Mouse (Mus musculus) lung, postnatal 25 days (tissue): ENCODE results near the gene Prph2.

Experiments
- DNase-seq: peaks from one replicate; pipeline ENCODE4 v3.0.0; 2022; ENCODE audit warnings: low spot score

Prph2 gene

DNA sequence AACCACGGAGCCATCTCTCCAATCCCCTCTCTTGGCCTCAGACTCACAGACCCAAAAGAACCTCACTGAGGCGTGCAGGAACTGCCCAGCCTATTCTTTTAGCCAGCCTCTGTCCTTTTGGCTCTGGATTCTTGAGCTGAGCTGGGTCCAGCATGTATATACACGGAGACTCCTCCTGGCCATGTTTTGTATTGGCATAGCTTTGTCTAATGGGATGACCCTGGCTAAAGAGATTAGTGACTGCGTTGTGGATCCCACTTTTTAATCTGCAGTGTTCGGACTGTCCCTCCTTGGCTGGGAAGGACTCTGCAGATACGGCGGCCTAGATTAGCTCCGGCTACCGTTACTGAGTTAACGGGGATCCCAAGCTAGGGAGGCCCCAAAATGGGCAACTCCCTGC is at the start of gene Prph2:
TSS of gene Prph2 (plus strand) at position 274 of the 400 bp plus-strand sequence.
- no peak for DNase-seq

DNA sequence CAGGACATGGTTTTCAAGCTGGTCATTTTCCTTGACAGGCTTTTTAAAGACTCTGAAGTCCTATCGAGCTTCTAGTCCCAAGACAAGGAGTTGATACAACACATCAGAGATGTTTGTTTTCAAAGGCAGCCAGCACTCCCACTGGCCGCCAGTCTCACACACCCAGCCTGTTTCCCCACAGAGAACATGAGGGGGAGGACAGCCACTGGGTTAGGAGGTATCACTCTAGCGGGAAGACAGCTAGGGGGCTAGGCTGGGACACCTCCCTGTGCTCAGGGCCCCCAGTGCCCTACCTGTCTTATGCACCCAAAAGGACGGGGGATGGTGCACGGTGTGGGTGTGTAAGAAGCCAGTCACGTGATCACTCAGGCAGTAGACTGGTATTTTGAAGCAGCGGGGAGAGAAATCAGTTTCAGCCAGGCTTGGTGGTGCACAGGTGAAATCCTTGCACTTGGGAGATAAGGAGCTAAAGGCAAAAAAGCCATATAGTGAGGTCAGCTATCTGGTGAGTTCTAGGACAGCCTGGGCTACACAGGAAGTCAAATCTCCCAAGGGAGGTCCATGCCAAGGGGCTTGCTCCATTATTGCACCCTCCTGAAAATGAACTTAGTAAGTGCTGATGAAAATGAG is 45.6 kb upstream of the Prph2 start:
- no peak for DNase-seq

- DNase-seq, result no peak
Observed at GRCm38 (mm10) chr17:46866836-46867235, 43.4 kb upstream of the Prph2 start.

- DNase-seq, result peak; percentile 47
Observed at GRCm38 (mm10) chr17:46870204-46870798, 40.0 kb upstream of the Prph2 start.

DNA sequence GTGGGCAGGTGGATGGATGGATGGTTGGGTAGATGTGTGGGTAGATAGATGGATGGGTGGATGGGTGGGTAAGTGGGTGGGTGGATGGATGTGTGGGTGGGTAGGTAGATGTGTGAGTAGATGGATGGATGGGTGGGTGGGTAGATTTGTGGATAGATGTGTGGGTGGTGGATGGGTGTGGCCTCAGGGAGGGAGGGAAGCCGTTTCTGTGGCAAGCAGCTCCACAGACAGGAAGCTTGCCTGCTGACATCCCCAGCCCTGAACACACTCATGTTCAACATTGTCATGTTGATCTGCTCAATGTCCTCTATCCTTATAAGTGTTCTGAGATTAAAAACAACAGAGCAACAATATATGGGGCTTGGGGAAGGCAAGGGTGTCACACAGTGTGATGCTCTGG is 39.3 kb upstream of the Prph2 start:
- DNase-seq, result no peak

DNA sequence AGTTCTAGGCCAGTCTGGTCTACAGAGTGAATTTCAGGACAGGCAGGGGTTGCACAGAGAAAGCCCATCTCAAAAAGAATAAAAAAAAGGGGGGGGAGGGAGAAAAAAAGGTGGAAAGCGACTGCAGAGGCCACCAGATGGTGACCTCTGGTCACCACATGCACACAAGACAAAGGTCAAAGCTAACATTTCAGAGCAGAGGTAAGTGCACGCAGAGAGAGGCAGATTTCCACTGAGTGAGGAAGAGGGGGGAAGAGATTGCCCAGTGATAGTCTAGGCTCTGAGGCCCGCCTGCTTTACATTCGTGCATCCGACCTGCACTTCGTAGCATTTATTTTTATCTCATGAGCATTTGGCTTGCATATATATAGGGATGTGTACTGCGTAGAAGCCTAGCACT is 37.5 kb upstream of the Prph2 start:
- no peak for DNase-seq

DNA sequence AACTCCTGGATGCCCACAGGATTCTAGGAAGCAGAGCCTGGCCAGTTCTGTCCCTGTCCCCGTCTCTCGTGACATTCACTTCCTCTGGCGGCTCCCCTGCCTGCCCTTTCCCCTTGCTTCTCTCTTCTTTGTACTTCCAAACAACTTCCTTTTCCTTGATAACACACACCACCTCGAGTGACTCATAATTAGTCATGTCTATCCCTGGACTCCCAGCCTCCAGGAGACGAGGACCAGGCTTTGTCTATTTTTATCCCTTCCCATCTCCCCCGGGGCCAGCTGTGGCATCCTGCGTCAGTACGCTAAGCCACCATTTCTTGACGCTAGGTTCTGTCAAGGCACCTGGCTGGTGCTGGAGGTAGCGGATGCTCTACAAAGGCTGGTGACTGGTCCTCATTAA is 36.1 kb upstream of the Prph2 start:
- DNase-seq, result no peak

- DNase-seq, result no peak
Observed at GRCm38 (mm10) chr17:46875626-46876025, 34.6 kb upstream of the Prph2 start.

DNA sequence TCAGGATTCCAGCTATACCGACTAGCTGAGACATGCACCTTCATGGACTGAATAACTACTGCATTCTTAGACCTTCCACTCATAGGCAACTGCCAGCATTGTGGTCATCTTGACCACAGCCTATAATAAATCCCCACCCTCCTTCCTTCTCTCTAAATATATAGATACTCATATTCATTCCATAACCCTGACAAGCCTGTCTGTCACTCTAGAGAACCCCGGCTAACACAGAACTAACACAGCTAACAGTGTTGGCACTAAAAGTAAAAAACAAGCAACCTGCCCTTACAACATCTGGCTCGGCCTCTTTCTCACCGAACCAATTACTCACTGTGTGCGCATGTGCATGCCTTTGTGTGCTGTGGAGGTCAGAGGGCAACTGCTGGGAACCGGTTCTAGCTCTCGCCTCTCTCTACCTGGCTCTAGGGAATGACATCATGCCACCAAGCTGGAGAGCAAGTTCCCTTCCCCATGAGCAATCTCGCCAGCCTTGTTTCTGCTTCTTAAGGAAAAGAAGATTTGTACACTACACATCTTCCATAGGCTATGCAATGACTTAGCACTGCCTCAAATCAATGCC is 33.8 kb upstream of the Prph2 start:
- no peak for DNase-seq

DNA sequence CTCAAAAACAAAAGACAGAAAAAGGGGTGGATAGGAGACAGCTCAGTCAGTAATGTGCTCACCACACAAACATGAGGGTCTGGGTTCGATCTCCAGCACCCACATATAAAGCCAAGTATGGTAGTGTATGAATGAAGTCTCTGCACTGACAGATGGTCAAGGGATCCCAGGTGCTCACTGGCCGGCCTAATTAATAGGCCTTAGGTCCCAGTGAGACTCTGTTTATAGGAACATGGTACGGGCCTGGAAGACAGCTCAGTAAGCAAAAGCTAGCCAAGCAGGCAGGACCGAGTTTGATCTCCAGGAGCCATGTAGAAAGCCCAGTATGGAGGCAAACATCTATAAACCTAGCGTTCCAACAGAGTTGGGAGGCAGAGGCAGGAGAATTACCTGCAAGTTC is 33.2 kb upstream of the Prph2 start:
- DNase-seq, result no peak

DNA sequence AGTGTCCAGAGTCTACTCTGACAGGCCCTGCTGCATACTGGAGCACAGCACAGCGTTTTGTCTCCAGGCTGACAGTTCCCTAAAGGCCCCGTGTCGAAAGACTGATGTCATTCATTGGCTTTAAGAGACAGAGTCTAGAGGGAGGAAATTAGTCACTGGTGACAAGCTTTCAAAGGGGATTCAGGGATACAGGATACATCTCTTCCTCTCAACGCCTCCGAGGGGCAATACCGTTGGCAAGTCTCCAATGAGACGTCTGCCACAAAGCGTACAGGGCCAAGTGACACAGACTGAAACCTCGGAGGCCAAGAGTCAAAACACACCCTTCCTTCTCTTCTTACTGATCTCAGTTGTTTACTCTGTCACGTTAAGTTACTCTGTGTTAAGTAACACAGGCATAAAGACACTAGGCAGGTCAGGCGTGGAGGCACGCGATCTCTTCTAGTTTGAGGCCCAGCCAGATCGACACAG is 30.4 kb upstream of the Prph2 start:
- DNase-seq, result peak; percentile 91

GRCm38 (mm10) chr17:46880322-46880721 is 29.9 kb upstream of the Prph2 start:
- no peak for DNase-seq

DNA sequence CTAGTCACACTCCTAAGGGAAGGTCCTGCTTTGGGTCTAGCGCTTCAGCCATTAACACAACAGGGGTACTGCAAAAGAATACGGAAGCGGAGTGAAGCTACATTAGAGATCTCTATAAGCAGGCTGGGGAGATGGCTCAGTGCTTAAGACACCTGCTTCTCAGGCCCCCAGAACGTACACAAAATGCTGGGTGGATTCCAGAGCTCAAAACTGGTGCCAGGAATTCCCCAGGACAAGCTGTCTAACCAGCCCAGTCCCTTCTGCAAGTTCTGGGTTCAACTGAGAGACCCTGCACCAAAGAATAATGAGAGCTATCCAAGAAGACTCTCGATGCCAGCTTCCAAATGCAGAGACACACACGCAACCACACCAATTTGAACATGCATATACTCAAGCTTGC is 28.5 kb upstream of the Prph2 start:
- no peak for DNase-seq

DNA sequence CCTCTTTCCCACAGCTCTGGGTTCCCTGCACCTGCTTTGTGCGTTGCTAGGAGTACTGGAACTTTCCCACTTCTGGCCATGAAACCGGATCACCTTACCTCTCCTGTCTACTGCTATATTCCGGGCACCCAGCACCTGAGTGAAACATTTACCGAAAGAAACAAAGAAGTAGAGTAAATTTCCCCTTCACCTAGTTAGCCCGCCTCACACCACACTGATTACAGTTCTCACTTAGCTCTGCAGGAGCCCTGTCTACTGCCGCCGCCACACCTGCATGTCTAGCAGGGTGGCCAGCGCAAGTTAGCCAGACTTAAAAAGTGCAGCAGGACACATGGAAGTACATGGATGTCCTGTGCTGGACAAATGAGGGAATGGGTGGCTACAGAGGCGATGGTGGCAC is 27.2 kb upstream of the Prph2 start:
- no peak for DNase-seq

DNA sequence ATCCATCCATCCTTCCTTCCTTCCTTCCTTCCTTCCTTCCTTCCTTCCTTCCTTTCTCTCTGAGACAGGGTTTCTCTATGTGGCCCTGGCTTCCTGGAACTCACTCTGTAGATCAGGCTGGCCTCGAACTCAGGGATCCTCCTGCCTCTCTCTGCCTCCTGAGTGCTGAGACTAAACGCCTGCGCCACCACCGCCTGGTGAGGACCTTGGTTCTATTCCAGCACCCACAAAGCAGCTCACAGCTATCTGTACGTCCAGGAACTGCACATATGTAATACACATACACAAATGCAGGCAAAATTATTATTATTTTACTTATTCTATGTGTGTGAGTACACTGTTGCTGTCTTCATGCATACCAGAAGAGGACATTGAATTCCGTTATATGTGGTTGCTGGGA is 25.5 kb upstream of the Prph2 start:
- no peak for DNase-seq

DNA sequence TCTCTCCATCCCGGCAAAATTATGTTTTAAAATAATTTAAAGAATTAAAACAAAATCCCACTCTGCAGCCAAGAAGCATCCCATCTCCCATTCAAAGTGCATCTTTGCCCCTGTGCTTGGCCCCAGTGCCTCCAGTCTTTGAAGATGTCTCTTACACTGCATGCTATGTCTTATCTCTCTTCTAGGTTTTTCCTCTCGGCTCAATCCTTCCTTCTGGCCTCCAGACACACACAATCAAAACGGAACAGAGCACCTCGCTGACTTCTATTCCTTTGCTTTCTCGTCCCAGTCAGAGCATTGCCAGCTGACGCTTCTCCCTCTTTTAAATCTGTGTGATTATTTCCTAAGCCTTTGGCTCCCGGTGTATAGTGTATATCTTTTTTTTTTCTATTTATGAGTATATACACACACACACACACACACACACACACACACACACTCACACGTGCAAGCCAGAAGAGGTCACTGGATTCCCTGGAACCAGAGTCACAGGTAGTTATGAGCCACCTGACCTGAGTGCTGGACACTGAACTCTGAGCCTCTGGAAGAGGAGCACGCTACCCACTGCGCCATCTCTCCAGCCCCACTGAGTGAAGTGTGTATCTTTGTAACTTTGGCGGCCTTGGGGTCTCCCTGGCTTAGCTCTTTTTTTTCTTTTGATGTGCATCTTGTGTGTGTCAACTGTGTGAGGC is 24.9 kb upstream of the Prph2 start:
- no peak for DNase-seq

GRCm38 (mm10) chr17:46885910-46886643 is 24.2 kb upstream of the Prph2 start:
- DNase-seq, result no peak

GRCm38 (mm10) chr17:46888511-46889212 is 21.6 kb upstream of the Prph2 start:
- DNase-seq, result peak; percentile 72

GRCm38 (mm10) chr17:46889450-46890084 is 20.7 kb upstream of the Prph2 start:
- peak; percentile 75 for DNase-seq

DNA sequence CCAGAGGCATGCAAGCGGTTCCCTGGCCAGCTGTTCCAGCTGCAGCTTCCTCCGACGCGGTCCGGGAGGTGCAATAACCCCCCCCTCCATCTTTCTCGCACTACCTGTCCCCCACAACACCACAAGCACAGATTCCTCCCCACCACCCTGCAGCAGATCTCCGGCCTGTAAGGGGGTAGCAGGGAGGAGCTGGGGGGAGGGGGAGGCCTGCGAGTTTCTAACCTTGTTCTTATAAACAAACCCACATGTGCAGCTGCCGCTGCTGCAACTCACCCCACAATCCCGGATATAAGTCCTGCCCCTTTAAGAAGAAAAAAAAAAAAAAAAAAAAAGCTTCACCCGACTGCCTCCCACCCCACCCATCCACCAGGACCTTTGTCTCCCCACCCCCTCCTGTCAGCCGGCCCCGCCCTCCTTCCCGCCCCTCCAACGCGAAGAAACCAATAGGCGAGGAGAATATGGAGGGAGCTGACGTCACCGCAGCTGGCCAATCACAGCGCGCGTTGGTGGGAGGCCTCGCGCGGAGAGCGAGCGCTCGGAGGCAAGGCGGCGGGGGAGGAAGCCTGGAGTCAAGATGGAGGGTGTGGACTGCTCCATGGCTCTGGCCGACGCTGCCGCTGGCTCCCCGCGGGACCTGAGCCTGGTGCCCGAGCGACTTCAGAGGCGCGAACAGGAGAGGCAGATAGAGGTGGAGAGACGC is 20.0 kb upstream of the Prph2 start, which contains the start of gene Tbcc:
TSS of gene Tbcc (plus strand) at position 569 of the 700 bp plus-strand sequence.
- peak; percentile 97 for DNase-seq
